Mouse (Mus musculus) C2C12 (cell line): ENCODE data around the gene Spopl. TPM values are rescaled to one million over a fixed set of nuclear protein-coding genes. Genes with fewer than 3 reads are reported as not detected.

Experiments
- H3K27me3 ChIP-seq: one replicate; pipeline ENCODE4 v1.6.1; 2011; ENCODE audit not compliant: control insufficient read depth, insufficient read depth, insufficient read length
- H3K36me3 ChIP-seq: one replicate; pipeline ENCODE4 v1.6.1; 2011; ENCODE audit not compliant: control insufficient read depth, insufficient read depth
- H3K4me3 ChIP-seq: one replicate; pipeline ENCODE4 v1.5.1; 2011; ENCODE audit warnings: mild to moderate bottlenecking, control low read depth; ENCODE audit not compliant: poor library complexity, insufficient read depth, severe bottlenecking
- H3K79me2 ChIP-seq: one replicate; pipeline ENCODE4 v1.6.1; 2011; ENCODE audit not compliant: control insufficient read depth, insufficient read depth
- H3K79me3 ChIP-seq: one replicate; pipeline ENCODE4 v1.6.1; 2011; ENCODE audit warnings: low read depth, control low read depth
- H3ac ChIP-seq: one replicate; pipeline ENCODE3; 2011; ENCODE audit warnings: low read depth; ENCODE audit not compliant: control insufficient read depth, insufficient read length
- CEBPB ChIP-seq: IDR thresholded peaks from one replicate; pipeline ENCODE4 v1.6.1; 2011; ENCODE audit warnings: low read depth, mild to moderate bottlenecking, control low read depth, moderate library complexity
- CTCF ChIP-seq: IDR thresholded peaks from one replicate; pipeline ENCODE4 v1.5.1; 2011; ENCODE audit not compliant: control insufficient read depth, insufficient read depth, insufficient read length
- FOSL1 ChIP-seq: IDR thresholded peaks from one replicate; pipeline ENCODE4 v1.8.0; 2011; ENCODE audit warnings: mild to moderate bottlenecking, low read length; ENCODE audit not compliant: poor library complexity, insufficient read depth, severe bottlenecking
- MAX ChIP-seq: IDR thresholded peaks from one replicate; pipeline ENCODE4 v1.6.1; 2011; ENCODE audit warnings: mild to moderate bottlenecking, control low read depth
- MYOD1 ChIP-seq: IDR thresholded peaks from one replicate; pipeline ENCODE4 v1.6.1; 2011; ENCODE audit warnings: low read depth; ENCODE audit not compliant: control insufficient read depth, insufficient read length
- MYOG ChIP-seq: IDR thresholded peaks from one replicate; pipeline ENCODE4 v1.6.1; 2011; ENCODE audit not compliant: control insufficient read depth, insufficient read length; ENCODE audit errors: extremely low read depth
- USF1 ChIP-seq: IDR thresholded peaks from one replicate; pipeline ENCODE4 v1.6.1; 2011; ENCODE audit warnings: low read depth, mild to moderate bottlenecking, control low read depth, moderate library complexity
- polyA plus RNA-seq: library from polyadenylated mRNA; unstranded; fragments of >200 nt; fragmentation: generic; extraction: Trizol; gene quantifications from one replicate; pipeline ENCODE4 v1.2.1, GENCODE M21; 2012; ENCODE audit warnings: missing spikeins

Gene Spopl
- polyA plus RNA-seq, 1 experiment = 3.2 TPM

- peak overlapping the region; percentile 92 for H3K4me3 ChIP-seq
- no peak for TF ChIP-seq MAX
- TF ChIP-seq CTCF = no peak
- no peak for TF ChIP-seq USF1
- TF ChIP-seq MYOD1 = no peak
- H3K36me3 ChIP-seq = peaks cover 3% of the 10 kb centered on the region
- peaks cover 62% of the 10 kb centered on the region for H3K79me2 ChIP-seq
- H3K27me3 ChIP-seq = no peaks in the 10 kb centered on the region
- no peak overlapping the region for H3ac ChIP-seq
- H3K79me3 ChIP-seq = peaks cover 50% of the 10 kb centered on the region
Observed at GRCm38 (mm10) chr2:23570563-23570962, 1.3 kb downstream of the Spopl start.

GRCm38 (mm10) chr2:23568775-23569174 lies 3.1 kb downstream of the Spopl start:
- peaks cover 3% of the 10 kb centered on the region for H3K36me3 ChIP-seq
- TF ChIP-seq MYOG (no peak), CEBPB (no peak), CTCF (no peak), MYOD1 (no peak), FOSL1 (no peak), MAX (no peak), USF1 (no peak)
- H3K4me3 ChIP-seq = no peak overlapping the region
- no peaks in the 10 kb centered on the region for H3K27me3 ChIP-seq
- no peak overlapping the region for H3ac ChIP-seq
- peaks cover 80% of the 10 kb centered on the region for H3K79me2 ChIP-seq
- peaks cover 67% of the 10 kb centered on the region for H3K79me3 ChIP-seq

GRCm38 (mm10) chr2:23565081-23565801 lies 6.7 kb downstream of the Spopl start:
- Histone ChIP-seq H3K79me2 (peaks cover 99% of the 10 kb centered on the region), H3K27me3 (no peaks in the 10 kb centered on the region), H3K4me3 (no peak overlapping the region), H3ac (no peak overlapping the region), H3K36me3 (peaks cover 6% of the 10 kb centered on the region), H3K79me3 (peaks cover 85% of the 10 kb centered on the region)
- no peak for TF ChIP-seq FOSL1
- no peak for TF ChIP-seq MAX
- TF ChIP-seq MYOG = no peak
- TF ChIP-seq CTCF = no peak
- no peak for TF ChIP-seq CEBPB
- TF ChIP-seq USF1 = no peak
- TF ChIP-seq MYOD1 = no peak

GRCm38 (mm10) chr2:23562898-23563297 lies 9.0 kb downstream of the Spopl start:
- TF ChIP-seq MYOD1 (no peak), FOSL1 (no peak), MYOG (no peak), CEBPB (no peak), USF1 (no peak), MAX (no peak)
- Histone ChIP-seq H3K27me3 (no peaks in the 10 kb centered on the region), H3ac (no peak overlapping the region), H3K79me2 (peaks cover 99% of the 10 kb centered on the region), H3K4me3 (no peak overlapping the region), H3K36me3 (peaks cover 5% of the 10 kb centered on the region), H3K79me3 (peaks cover 86% of the 10 kb centered on the region)

GRCm38 (mm10) chr2:23559186-23559585 lies 12.7 kb downstream of the Spopl start:
- Histone ChIP-seq H3K27me3 (no peaks in the 10 kb centered on the region), H3ac (no peak overlapping the region), H3K36me3 (peaks cover 3% of the 10 kb centered on the region), H3K79me2 (peaks cover 85% of the 10 kb centered on the region), H3K4me3 (no peak overlapping the region), H3K79me3 (peaks cover 66% of the 10 kb centered on the region)
- no peak for TF ChIP-seq MYOD1
- no peak for TF ChIP-seq MAX
- TF ChIP-seq USF1 = no peak
- TF ChIP-seq MYOG = no peak
- no peak for TF ChIP-seq CEBPB
- no peak for TF ChIP-seq FOSL1
- no peak for TF ChIP-seq CTCF

- H3K27me3 ChIP-seq = no peaks in the 10 kb centered on the region
- H3K36me3 ChIP-seq = no peaks in the 10 kb centered on the region
- no peak overlapping the region for H3K4me3 ChIP-seq
- no peak for TF ChIP-seq MAX
- no peak for TF ChIP-seq FOSL1
- no peak for TF ChIP-seq CEBPB
- H3K79me3 ChIP-seq = peaks cover 17% of the 10 kb centered on the region
- no peak overlapping the region for H3ac ChIP-seq
- peaks cover 41% of the 10 kb centered on the region for H3K79me2 ChIP-seq
Observed at GRCm38 (mm10) chr2:23551235-23551634, 20.7 kb downstream of the Spopl start.
